Mouse (Mus musculus): ENCODE measurements at regions not wholly inside any gene's neighbourhood (a gene's known extent, or its start where the extent isn't known, plus 50 kb on each side); places are given as distances from the start of the nearest gene placed in this dataset.

DNA sequence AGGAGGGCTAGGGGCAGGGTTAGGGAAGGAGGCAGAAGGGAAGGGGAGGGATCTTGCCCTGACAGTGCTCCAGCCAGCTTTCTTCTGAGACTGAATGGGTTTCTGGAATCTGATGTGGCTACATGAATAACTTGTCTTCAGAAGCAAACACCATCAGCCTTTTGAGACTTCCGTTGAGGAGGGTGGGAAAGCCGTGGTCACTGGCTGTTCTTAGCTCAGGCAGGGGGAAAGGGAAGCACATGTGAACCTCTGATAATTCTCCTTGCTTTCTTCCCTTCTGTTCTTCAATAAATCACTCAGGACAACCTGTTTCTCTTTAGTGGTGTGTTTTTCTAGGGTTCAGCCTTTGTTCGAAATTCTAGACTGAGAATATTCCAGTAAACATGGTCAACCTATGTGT, 148.9 kb downstream of the Bcl11a start:
- no peaks in the 10 kb centered on the region for H3K4me1 ChIP-seq (ENCODE audit: control insufficient read depth, insufficient read depth, low read length)
- no peak for TF ChIP-seq POLR2A (IDR thresholded peaks at IDR 0.05; ENCODE audit: low read depth, low read length)
- no peak for TF ChIP-seq CTCF (IDR thresholded peaks at IDR 0.05; ENCODE audit: borderline replicate concordance, insufficient read depth, low read length)
- no peak overlapping the region for H3K4me3 ChIP-seq (ENCODE audit: insufficient read depth, low read length)
- no peak overlapping the region for H3K27ac ChIP-seq (ENCODE audit: insufficient read depth, low read length)

DNA sequence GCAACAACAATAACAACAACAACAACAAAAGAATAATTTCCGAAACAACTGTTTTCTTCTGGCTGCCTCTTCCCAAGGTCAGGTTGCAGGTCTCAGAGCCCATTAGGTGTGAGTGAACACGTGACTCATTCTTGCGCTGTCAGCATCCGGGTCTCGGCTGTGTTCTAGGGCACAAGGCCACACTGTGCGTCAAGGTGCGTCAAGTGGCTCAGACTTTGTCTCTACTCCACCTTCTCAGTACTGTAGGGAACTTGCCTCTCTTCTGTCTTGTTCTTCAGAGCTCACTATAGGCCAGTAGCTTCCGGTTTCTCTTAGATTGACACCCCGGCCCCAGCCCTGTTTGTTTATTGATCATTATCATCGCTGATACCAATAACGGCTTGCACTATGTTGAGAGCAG, 155.5 kb downstream of the Bcl11a start:
- H3K4me3 ChIP-seq (ENCODE audit: insufficient read depth, low read length): no peak overlapping the region
- 0 out of 2 replicates have a peak, but pooled peaks cover 4% of the 10 kb centered on the region for H3K4me1 ChIP-seq (ENCODE audit: control insufficient read depth, insufficient read depth, low read length)
- TF ChIP-seq CTCF (IDR thresholded peaks at IDR 0.05; ENCODE audit: borderline replicate concordance, insufficient read depth, low read length) (no peak), POLR2A (IDR thresholded peaks at IDR 0.05; ENCODE audit: low read depth, low read length) (no peak)
- no peak overlapping the region for H3K27ac ChIP-seq (ENCODE audit: insufficient read depth, low read length)

DNA sequence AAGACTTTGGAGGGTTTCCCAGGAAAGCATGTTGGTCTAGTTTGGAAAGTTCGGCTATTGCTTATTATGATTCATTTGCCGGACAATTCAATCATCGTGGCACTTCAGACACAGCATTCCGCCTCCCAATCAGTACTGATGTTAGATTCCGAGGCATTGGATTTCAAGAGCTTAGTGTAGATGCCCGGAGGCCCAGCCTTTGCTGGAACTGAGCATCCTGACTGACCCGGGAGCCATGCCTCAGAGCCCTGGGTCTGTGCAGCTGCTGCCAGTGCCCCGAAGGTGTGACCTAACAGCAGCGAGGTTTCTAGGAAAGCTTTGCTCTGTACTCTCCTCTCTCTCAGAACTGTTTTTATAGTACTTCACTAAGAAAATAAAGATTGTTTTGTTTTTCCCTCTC, 156.0 kb downstream of the Bcl11a start:
- H3K4me1 ChIP-seq (ENCODE audit: control insufficient read depth, insufficient read depth, low read length): 0 out of 2 replicates have a peak, but pooled peaks cover 4% of the 10 kb centered on the region
- no peak overlapping the region for H3K4me3 ChIP-seq (ENCODE audit: insufficient read depth, low read length)
- no peak overlapping the region for H3K27ac ChIP-seq (ENCODE audit: insufficient read depth, low read length)
- no peak for TF ChIP-seq CTCF (IDR thresholded peaks at IDR 0.05; ENCODE audit: borderline replicate concordance, insufficient read depth, low read length)
- no peak for TF ChIP-seq POLR2A (IDR thresholded peaks at IDR 0.05; ENCODE audit: low read depth, low read length)

DNA sequence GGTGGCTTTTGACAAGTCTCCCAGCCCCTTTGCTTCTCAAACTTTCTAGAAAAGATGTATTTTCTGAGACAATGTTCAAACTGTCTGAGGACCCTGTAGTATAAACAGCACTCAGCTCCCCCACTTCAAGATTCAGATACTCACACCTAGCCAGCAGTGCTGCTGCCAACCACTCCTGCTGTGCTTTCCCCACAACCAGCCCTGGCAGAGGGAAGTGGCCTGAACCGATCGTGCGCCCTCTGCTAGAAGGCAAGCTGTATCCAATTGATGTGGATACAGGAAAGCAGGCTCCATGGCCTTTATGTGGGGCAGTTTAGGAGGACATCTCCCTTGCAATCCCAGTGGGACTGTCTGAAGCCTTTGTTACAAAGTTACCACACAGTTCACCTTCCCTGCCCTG, 156.6 kb downstream of the Bcl11a start:
- H3K4me1 ChIP-seq (ENCODE audit: control insufficient read depth, insufficient read depth, low read length): 0 out of 2 replicates have a peak, but pooled peaks cover 4% of the 10 kb centered on the region
- no peak overlapping the region for H3K27ac ChIP-seq (ENCODE audit: insufficient read depth, low read length)
- no peak overlapping the region for H3K4me3 ChIP-seq (ENCODE audit: insufficient read depth, low read length)
- TF ChIP-seq POLR2A (IDR thresholded peaks at IDR 0.05; ENCODE audit: low read depth, low read length): no peak
- TF ChIP-seq CTCF (IDR thresholded peaks at IDR 0.05; ENCODE audit: borderline replicate concordance, insufficient read depth, low read length): no peak

DNA sequence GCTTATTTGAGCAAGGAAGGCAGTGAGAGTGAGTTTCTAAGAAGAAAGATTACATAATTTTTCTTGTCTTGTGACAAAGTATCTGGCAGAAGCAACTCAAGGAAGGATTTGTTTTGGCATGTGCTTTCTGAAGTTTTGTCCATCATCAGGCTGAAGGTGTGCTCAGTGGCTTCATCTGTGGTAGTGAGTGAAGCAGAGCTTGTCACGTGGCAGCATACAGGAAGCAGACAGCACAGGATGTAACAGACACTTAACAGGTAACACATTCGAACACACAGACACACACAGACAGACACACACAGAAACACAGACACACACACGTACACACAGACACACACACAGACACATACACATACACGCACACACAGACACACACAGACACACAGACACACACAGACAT, 157.5 kb downstream of the Bcl11a start:
- TF ChIP-seq CTCF (IDR thresholded peaks at IDR 0.05; ENCODE audit: borderline replicate concordance, insufficient read depth, low read length) (no peak), POLR2A (IDR thresholded peaks at IDR 0.05; ENCODE audit: low read depth, low read length) (no peak)
- 0 out of 2 replicates have a peak, but pooled peaks cover 4% of the 10 kb centered on the region for H3K4me1 ChIP-seq (ENCODE audit: control insufficient read depth, insufficient read depth, low read length)
- H3K4me3 ChIP-seq (ENCODE audit: insufficient read depth, low read length): no peak overlapping the region
- no peak overlapping the region for H3K27ac ChIP-seq (ENCODE audit: insufficient read depth, low read length)

DNA sequence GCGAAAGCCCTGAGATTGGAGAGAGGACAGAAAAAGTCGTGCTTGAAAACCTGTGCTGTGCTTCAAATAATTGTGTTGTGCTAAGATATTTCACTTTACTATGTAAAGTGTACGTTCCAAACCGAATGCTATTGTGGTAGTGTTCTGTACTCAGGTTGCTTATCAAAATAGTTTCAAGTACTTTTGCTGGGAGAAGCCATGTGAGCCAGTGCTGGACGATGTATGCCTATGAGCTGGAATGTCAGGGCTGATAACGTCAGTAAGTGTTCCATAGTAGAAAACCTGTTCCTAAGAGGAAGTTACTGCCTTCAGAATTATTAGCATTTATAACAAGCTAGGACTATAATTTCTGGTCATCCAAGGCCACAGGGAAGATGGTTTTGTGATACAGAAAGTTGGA, 161.8 kb downstream of the Bcl11a start:
- Histone ChIP-seq H3K27ac (ENCODE audit: insufficient read depth, low read length) (no peak overlapping the region), H3K4me1 (ENCODE audit: control insufficient read depth, insufficient read depth, low read length) (no peaks in the 10 kb centered on the region), H3K4me3 (ENCODE audit: insufficient read depth, low read length) (no peak overlapping the region)
- TF ChIP-seq CTCF (IDR thresholded peaks at IDR 0.05; ENCODE audit: borderline replicate concordance, insufficient read depth, low read length) (no peak), POLR2A (IDR thresholded peaks at IDR 0.05; ENCODE audit: low read depth, low read length) (no peak)

DNA sequence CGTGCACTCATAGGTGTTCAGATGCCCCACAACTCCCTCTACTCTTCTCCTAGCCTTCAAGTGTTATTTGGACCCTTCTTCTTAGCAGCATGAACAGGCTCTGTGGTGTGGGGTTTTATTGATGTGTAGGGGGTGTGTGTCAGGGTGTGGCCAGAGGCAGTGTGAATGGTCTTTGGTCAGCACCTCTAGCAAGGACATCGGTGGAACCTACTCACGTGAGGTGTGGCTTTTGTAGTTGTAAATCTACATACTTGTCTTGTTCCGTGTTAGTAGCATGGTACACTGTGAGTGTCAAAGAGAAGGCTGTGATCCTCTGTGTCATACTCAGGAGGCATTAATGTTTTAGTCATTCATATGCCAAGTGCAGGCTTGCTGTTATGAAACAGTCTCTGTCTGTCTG, 164.2 kb downstream of the Bcl11a start:
- TF ChIP-seq CTCF (IDR thresholded peaks at IDR 0.05; ENCODE audit: borderline replicate concordance, insufficient read depth, low read length): no peak
- no peak for TF ChIP-seq POLR2A (IDR thresholded peaks at IDR 0.05; ENCODE audit: low read depth, low read length)
- Histone ChIP-seq H3K4me1 (ENCODE audit: control insufficient read depth, insufficient read depth, low read length) (no peaks in the 10 kb centered on the region), H3K27ac (ENCODE audit: insufficient read depth, low read length) (no peak overlapping the region), H3K4me3 (ENCODE audit: insufficient read depth, low read length) (no peak overlapping the region)

DNA sequence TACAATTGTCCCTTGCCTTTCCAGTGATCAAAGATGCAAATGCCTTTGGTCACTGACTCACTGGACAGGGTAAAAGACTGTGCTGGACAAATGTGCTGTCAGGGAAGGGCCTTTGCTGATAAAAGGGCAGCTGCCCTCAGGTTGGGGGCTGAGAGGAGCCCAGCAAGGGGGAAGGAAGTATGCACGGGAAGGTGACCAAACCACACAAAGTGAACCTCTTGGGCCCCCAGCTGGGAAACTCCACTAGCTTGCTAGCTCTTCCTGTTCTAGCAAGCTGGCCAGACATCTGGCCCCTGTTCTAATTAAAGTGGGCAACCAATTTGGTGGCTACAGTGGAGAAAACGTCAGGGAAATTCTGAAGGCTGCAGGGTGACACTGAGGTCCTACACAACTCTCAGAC, 165.0 kb downstream of the Bcl11a start:
- Histone ChIP-seq H3K27ac (ENCODE audit: insufficient read depth, low read length) (no peak overlapping the region), H3K4me1 (ENCODE audit: control insufficient read depth, insufficient read depth, low read length) (no peaks in the 10 kb centered on the region), H3K4me3 (ENCODE audit: insufficient read depth, low read length) (no peak overlapping the region)
- TF ChIP-seq CTCF (IDR thresholded peaks at IDR 0.05; ENCODE audit: borderline replicate concordance, insufficient read depth, low read length) (no peak), POLR2A (IDR thresholded peaks at IDR 0.05; ENCODE audit: low read depth, low read length) (no peak)

DNA sequence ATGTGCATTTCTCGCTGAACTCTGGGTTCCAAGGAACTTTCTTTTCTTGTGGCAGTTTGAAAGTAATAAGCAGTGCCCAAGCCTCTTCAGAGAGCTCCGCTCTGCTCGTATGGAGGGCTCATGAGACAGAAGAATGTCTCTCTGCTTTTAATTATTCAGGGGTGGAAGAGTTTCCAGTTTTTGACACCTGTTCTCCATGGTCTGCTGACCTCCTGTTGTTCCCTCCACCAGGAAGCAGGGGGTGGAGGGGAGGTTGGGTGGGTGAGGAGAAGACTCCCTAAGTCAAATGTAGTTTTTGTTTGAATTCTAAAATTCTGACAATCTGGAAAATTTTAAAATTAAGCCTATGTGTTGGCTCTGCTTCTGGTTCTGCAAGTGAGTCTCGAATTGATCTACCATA, 167.5 kb downstream of the Bcl11a start:
- H3K27ac ChIP-seq (ENCODE audit: insufficient read depth, low read length): no peak overlapping the region
- H3K4me3 ChIP-seq (ENCODE audit: insufficient read depth, low read length): no peak overlapping the region
- TF ChIP-seq CTCF (IDR thresholded peaks at IDR 0.05; ENCODE audit: borderline replicate concordance, insufficient read depth, low read length) (no peak), POLR2A (IDR thresholded peaks at IDR 0.05; ENCODE audit: low read depth, low read length) (no peak)
- H3K4me1 ChIP-seq (ENCODE audit: control insufficient read depth, insufficient read depth, low read length): no peaks in the 10 kb centered on the region

DNA sequence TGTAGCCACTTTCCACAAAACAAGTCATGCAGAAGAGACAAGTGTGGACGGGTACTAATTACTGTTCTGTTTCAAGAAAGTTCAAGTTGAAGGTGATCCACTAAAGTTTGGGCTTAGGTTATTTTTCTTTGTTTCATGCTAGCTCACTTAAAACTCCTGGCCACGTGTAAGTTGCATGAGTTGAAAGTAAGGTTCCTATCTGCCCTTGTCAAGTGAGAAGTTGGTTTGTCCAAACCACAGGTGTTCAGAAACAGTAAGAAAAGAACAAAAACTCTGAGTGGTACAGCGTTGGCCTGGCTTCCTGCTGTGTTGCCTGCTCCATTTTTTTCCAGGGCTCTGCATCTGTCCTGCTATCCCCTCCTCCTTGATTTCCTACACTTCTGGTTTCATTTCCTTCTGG, 168.5 kb downstream of the Bcl11a start:
- Histone ChIP-seq H3K4me3 (ENCODE audit: insufficient read depth, low read length) (no peak overlapping the region), H3K4me1 (ENCODE audit: control insufficient read depth, insufficient read depth, low read length) (no peaks in the 10 kb centered on the region), H3K27ac (ENCODE audit: insufficient read depth, low read length) (no peak overlapping the region)
- no peak for TF ChIP-seq POLR2A (IDR thresholded peaks at IDR 0.05; ENCODE audit: low read depth, low read length)
- TF ChIP-seq CTCF (IDR thresholded peaks at IDR 0.05; ENCODE audit: borderline replicate concordance, insufficient read depth, low read length): no peak

DNA sequence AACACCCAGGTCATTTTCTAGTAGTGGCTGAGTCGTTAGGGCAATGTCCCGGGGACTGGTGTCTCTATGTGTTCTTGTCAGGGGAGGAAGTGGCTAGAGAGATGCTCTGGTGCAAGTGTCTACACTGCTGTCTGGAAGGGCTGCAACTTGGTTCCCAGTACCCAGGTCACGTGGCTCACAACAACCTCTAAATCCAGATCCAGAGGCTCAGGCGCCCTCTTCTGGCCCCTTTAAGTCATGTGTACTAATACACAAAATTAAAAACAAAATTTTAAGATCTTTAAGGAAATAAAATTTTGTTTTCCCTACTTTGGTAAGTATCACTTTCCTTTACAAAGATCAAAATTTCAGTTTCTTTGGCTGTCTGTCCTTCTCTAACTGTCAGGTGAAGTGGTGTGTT, 169.4 kb downstream of the Bcl11a start:
- no peaks in the 10 kb centered on the region for H3K4me1 ChIP-seq (ENCODE audit: control insufficient read depth, insufficient read depth, low read length)
- TF ChIP-seq POLR2A (IDR thresholded peaks at IDR 0.05; ENCODE audit: low read depth, low read length) (no peak), CTCF (IDR thresholded peaks at IDR 0.05; ENCODE audit: borderline replicate concordance, insufficient read depth, low read length) (no peak)
- H3K4me3 ChIP-seq (ENCODE audit: insufficient read depth, low read length): no peak overlapping the region
- no peak overlapping the region for H3K27ac ChIP-seq (ENCODE audit: insufficient read depth, low read length)

Data from embryonic fibroblast, embryonic 13.5 days (primary cell).